Mouse (Mus musculus): ENCODE measurements at regions not wholly inside any gene's neighbourhood (a gene's known extent, or its start where the extent isn't known, plus 50 kb on each side); places are given as distances from the start of the nearest gene placed in this dataset.

DNA sequence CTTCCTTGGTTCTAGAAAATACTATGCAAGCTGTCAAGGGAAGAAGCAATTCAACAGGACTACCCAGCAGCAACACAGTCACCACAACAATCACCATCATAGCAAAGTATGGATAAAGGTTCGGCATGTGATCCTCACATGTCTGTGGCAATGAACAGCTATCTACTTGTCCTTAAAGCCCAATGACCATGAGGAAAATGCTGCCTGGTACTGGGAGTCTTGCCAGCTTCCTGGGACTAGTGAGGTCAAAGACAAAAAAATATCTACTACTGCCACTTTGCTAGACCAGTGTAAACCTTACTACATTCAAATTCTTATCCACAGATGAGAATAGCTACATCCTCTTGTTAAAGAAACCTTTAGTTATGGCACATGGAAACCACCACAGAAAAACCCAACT is 346.3 kb downstream of the Wdr20rt start:
- in situ Hi-C loops (cut with MboI, MseI) = no loop called here

DNA sequence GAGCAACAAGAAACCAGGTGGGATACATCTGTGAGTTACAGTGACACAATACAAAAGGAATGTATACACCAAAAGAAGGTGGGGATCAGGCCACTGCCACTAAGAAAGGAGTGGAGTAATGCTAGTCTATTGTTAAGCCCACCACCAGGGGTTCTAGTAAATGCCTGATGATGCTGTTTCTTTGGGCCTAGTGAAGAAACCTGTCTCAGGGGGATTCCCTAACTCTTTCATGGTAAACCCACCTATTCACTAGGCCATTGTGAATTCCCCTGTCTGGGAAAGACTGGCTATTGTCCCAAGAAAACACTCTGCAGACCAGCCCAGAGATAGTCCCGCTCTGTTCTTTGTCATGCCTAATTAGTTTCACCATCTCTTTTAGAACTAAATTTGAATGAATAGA is 368.2 kb downstream of the Wdr20rt start:
- in situ Hi-C loops (cut with MboI, MseI) = no loop called here

DNA sequence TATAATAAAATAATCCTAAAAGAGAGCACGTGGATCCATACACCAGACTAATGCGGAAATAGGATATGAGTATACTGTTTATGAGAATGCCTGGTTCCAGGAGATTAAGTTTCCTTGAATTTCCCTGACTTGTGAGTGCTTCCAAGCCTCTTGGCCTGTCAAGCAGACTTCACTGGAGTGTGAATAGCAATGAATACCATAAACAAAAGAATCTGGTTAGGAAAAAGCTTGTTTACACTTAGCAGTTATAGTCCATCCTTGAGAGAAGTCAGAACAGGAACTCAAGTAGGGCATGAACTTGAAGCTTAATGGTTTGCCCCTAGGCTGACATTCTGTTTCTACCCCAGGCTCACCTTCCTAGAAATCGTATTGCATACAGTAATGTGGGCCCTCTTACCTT is 368.8 kb downstream of the Wdr20rt start:
- in situ Hi-C loops (cut with MboI, MseI) = no loop called here

DNA sequence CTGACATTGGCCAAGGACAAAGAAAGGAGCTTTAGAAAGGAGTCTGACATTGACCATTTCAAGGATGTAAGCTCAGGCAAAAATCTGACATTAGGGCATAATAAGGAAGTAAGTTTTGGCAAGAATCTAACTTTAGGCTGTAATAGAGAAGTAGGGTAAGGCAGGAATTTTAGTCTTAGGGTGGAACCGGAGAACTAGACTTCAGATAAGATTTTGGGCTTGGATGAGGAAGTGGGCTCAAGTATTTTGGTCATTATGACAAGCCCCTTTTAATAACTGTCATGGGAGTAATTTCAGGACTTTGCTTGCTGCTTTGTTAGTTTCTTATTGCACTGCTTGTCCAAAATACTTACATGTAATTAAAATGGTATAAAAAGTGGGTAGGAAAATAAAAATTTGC is 418.9 kb downstream of the Wdr20rt start:
- in situ Hi-C loops (cut with MboI, MseI) = loop anchor here (10.0 kb wide), 1 partner anchor 1961 kb away; no protein-coding TSS in a partner anchor

DNA sequence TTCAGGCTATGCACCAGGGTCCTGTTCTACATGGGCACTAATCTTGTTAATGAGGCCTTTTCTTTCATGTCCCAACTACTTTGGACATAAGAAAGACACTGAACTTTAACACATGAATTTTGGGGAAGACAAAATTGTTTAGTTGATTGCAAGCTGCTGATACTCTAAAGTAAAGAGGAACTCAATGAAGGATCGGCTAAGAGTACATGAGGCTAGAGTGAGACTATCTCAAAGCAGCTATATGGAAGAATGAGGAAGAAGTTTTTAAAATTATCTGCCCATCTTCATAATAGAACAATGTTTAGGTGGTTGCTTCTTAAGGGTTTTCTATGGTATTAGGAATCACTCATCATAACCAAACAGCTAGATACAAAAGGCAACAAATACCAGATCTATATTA is 431.5 kb downstream of the Wdr20rt start:
- in situ Hi-C loops (cut with MboI, MseI) = no loop called here

DNA sequence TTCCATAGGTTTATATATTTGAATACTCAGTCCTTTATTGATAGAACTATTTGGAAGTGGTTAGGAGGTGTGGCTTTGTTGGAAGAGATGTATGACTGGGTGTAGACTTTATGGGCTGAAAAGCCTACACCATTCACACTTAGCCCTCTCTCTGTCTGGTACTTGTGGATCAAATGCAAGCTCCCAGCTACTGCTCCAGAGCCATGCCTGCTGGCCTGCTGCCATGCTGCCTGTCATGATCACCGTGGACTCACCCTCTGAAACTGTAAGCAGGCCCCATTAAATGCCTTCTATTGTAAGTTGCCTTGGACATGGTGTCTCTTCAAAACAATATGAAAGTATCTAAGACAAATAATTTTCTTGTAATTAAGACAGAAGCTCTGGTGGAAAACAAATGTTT is 446.4 kb downstream of the Wdr20rt start:
- in situ Hi-C loops (cut with MboI, MseI) = no loop called here

DNA sequence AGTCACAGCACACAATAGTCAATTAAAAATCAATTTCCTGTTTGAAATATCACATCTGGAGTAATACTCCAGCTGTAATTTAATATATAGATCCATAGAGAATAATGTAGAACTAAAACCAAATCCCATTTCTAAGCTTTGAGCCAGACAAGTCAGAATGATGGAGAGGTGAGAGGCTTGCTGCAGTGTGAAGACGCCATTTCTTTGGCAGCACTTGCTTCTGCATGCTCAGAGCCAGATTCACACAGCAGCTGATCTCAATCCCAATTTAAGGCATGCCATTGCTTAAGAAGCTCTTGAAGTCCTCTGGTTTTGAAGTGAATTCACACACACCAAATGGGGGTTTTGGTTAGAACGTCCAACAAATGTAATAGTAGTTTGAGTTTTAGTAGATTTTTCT is 447.9 kb downstream of the Wdr20rt start:
- in situ Hi-C loops (cut with MboI, MseI) = no loop called here

DNA sequence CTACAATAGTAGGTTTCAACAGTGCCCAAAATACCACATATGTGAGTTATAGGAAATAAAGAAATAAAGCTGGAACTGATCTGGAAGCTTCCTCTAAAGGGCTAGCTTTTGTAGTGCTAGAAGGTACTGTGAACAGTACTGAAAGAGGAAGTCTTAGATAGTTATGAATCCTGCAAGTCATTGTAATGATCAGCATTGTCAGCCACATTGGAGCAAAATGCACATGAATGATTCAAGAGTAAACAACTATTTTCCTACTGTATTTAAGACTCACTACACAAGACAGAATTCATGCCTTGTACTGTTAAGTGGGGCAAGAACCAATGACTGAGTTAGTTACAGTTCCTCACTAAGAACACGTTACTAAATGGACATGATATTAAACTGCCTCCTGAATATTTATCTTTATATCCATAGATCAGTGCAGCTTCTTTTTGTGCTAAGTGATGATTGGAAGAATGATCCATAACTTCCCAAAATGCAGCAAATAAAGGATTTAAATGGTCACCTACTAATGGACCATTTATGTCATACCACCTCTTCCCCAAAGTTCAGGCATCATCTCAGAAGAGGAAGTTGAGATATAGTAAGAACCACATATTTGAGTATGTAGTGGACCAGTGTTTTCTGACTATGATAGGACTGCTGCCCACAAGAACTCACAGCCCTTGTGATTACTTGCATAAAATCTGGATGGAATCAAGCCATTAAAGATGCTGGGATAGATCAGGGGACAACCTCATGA is 449.8 kb downstream of the Wdr20rt start:
- in situ Hi-C loops (cut with MboI, MseI) = no loop called here

DNA sequence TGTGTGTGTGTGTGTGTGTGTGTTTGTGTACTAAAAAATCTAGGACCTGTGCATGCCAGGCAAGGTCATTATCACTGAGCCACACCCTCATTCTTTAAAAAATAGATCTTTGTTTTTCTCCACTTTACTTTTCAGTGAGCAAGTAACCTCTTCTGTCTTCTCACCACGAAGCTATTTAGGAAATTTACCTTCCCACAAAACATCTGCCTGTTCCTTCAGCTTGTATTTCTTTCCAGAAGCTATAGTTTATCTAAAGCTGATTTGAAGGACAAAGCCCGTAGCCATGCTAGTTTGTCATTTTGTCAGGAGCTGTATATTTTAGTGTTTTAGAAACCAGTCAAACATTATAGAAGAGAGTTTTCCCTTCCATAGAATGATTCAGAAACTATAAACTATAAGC is 455.0 kb downstream of the Wdr20rt start:
- in situ Hi-C loops (cut with MboI, MseI) = no loop called here

DNA sequence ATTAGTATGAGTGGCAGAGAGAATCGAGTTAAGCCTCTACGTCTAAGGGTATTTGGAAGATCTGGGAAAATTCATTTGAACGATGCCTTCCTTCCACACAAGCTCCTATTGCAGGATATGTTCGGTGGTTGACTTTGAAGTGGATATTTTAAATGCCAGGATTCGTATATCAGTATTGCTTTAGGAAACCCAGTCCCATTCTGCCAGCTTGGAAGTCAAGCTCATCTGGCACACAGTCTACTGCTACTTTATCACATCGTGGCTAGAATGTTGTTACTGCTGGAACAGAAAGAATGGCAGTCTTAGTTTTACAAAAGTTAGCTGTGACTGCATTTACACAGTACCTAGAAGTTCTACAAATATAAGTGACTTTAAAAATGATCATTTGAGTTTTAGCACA is 456.5 kb downstream of the Wdr20rt start:
- in situ Hi-C loops (cut with MboI, MseI) = no loop called here

DNA sequence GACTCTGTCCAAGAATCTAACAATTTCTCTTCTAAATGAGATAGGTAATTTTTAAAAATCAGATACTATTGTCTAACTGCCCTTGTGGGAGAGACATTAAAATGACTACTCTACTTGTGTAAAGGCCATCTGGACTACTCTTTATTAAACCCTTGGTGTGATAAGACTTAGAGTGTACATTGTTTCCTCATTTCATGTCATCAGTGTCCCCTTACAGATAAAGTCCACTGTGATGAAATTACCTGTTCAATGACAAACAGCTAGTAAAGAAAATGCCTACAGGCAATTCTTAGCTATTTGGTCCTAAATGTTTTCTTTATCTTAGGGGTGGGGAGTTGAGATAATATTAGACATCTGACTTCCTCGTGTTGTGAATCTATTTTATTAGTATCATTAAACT is 479.7 kb downstream of the Wdr20rt start:
- in situ Hi-C loops (cut with MboI, MseI) = no loop called here

DNA sequence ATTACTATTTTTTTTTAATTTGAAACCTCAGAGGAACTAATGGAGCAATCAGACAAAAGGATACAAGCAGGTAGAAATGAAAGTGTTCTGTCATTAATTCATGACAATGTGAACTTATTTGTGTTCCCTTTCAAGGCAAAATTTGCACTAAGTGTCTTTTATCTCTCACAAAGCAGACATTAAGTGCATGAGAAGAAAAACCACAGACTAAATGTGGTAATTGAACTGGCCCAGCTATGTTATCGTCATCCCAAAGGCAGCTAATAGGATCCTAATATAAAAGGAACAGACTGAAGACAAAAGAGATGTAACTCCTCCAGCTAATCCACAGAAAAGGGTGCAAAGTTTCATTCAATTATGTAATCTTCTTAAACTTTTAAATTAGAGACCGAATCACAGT is 487.0 kb downstream of the Wdr20rt start:
- in situ Hi-C loops (cut with MboI, MseI) = no loop called here
